Mouse (Mus musculus) C2C12 (cell line): Measurements from ENCODE around the gene Uba52. TPM values are rescaled to one million over a fixed set of nuclear protein-coding genes. Genes with fewer than 3 reads are reported as not detected.

Experiments used
- H3K27me3 ChIP-seq: one replicate; pipeline ENCODE4 v1.6.1; 2011; ENCODE audit not compliant: control insufficient read depth, insufficient read depth, insufficient read length
- H3K36me3 ChIP-seq: one replicate; pipeline ENCODE4 v1.6.1; 2011; ENCODE audit not compliant: control insufficient read depth, insufficient read depth
- H3K4me3 ChIP-seq: one replicate; pipeline ENCODE4 v1.5.1; 2011; ENCODE audit warnings: mild to moderate bottlenecking, control low read depth; ENCODE audit not compliant: poor library complexity, insufficient read depth, severe bottlenecking
- H3K79me2 ChIP-seq: one replicate; pipeline ENCODE4 v1.6.1; 2011; ENCODE audit not compliant: control insufficient read depth, insufficient read depth
- H3K79me3 ChIP-seq: one replicate; pipeline ENCODE4 v1.6.1; 2011; ENCODE audit warnings: low read depth, control low read depth
- H3ac ChIP-seq: one replicate; pipeline ENCODE3; 2011; ENCODE audit warnings: low read depth; ENCODE audit not compliant: control insufficient read depth, insufficient read length
- CEBPB ChIP-seq: IDR thresholded peaks from one replicate; pipeline ENCODE4 v1.6.1; 2011; ENCODE audit warnings: low read depth, mild to moderate bottlenecking, control low read depth, moderate library complexity
- CTCF ChIP-seq: IDR thresholded peaks from one replicate; pipeline ENCODE4 v1.5.1; 2011; ENCODE audit not compliant: control insufficient read depth, insufficient read depth, insufficient read length
- FOSL1 ChIP-seq: IDR thresholded peaks from one replicate; pipeline ENCODE4 v1.8.0; 2011; ENCODE audit warnings: mild to moderate bottlenecking, low read length; ENCODE audit not compliant: poor library complexity, insufficient read depth, severe bottlenecking
- MAX ChIP-seq: IDR thresholded peaks from one replicate; pipeline ENCODE4 v1.6.1; 2011; ENCODE audit warnings: mild to moderate bottlenecking, control low read depth
- MYOD1 ChIP-seq: IDR thresholded peaks from one replicate; pipeline ENCODE4 v1.6.1; 2011; ENCODE audit warnings: low read depth; ENCODE audit not compliant: control insufficient read depth, insufficient read length
- MYOG ChIP-seq: IDR thresholded peaks from one replicate; pipeline ENCODE4 v1.6.1; 2011; ENCODE audit not compliant: control insufficient read depth, insufficient read length; ENCODE audit errors: extremely low read depth
- USF1 ChIP-seq: IDR thresholded peaks from one replicate; pipeline ENCODE4 v1.6.1; 2011; ENCODE audit warnings: low read depth, mild to moderate bottlenecking, control low read depth, moderate library complexity
- polyA plus RNA-seq: library from polyadenylated mRNA; unstranded; fragments of >200 nt; fragmentation: generic; extraction: Trizol; gene quantifications from one replicate; pipeline ENCODE4 v1.2.1, GENCODE M21; 2012; ENCODE audit warnings: missing spikeins

Gene Uba52
- polyA plus RNA-seq, 1 experiment, result 1,556 TPM

- Histone ChIP-seq H3K27me3 (no peaks in the 10 kb centered on the region), H3K36me3 (peaks cover 9% of the 10 kb centered on the region), H3K4me3 (peak within 1 kb of the TSS; percentile 92), H3K79me3 (peaks cover 46% of the 10 kb centered on the region), H3K79me2 (peaks cover 50% of the 10 kb centered on the region), H3ac (peak within 1 kb of the TSS; percentile 99)
- TF ChIP-seq MYOD1, result no peak
- TF ChIP-seq USF1, result no peak
- no peak for TF ChIP-seq CTCF
- no peak for TF ChIP-seq FOSL1
- no peak for TF ChIP-seq MAX
- no peak for TF ChIP-seq CEBPB
- no peak for TF ChIP-seq MYOG
Observed at GRCm38 (mm10) chr8:70476333-70477268, 34.0 kb downstream of the Uba52 start, which contains the start of gene Klhl26. Gene Klhl26 (minus strand): TSS chr8:70476968.

GRCm38 (mm10) chr8:70471856-70472255 is 38.7 kb downstream of the Uba52 start:
- Histone ChIP-seq H3K79me2 (peaks cover 98% of the 10 kb centered on the region), H3K4me3 (no peak overlapping the region), H3K27me3 (no peaks in the 10 kb centered on the region), H3K36me3 (peaks cover 17% of the 10 kb centered on the region), H3K79me3 (peaks cover 81% of the 10 kb centered on the region), H3ac (no peak overlapping the region)
- TF ChIP-seq MYOD1 (no peak), MYOG (no peak), CTCF (no peak), USF1 (no peak), CEBPB (no peak)

- H3K79me3 ChIP-seq, result peaks cover 70% of the 10 kb centered on the region
- peaks cover 96% of the 10 kb centered on the region for H3K79me2 ChIP-seq
- TF ChIP-seq CEBPB, result no peak
- no peak for TF ChIP-seq CTCF
- TF ChIP-seq USF1, result no peak
- TF ChIP-seq MYOD1, result no peak
- no peak for TF ChIP-seq MAX
- H3ac ChIP-seq, result no peak overlapping the region
- H3K27me3 ChIP-seq, result no peaks in the 10 kb centered on the region
- H3K4me3 ChIP-seq, result no peak overlapping the region
- H3K36me3 ChIP-seq, result peaks cover 22% of the 10 kb centered on the region
Observed at GRCm38 (mm10) chr8:70469938-70470337, 40.7 kb downstream of the Uba52 start.

GRCm38 (mm10) chr8:70469295-70469916 is 41.2 kb downstream of the Uba52 start:
- Histone ChIP-seq H3K27me3 (no peaks in the 10 kb centered on the region), H3ac (no peak overlapping the region), H3K79me2 (peaks cover 96% of the 10 kb centered on the region), H3K4me3 (no peak overlapping the region), H3K36me3 (peaks cover 21% of the 10 kb centered on the region), H3K79me3 (peaks cover 67% of the 10 kb centered on the region)
- TF ChIP-seq CEBPB, result no peak
- no peak for TF ChIP-seq MAX
- TF ChIP-seq USF1, result peak; percentile 17

GRCm38 (mm10) chr8:70468733-70469132 is 41.9 kb downstream of the Uba52 start:
- no peak overlapping the region for H3K4me3 ChIP-seq
- peaks cover 66% of the 10 kb centered on the region for H3K79me3 ChIP-seq
- H3ac ChIP-seq, result no peak overlapping the region
- H3K27me3 ChIP-seq, result no peaks in the 10 kb centered on the region
- H3K79me2 ChIP-seq, result peaks cover 97% of the 10 kb centered on the region
- peaks cover 24% of the 10 kb centered on the region for H3K36me3 ChIP-seq
- TF ChIP-seq USF1 (no peak), FOSL1 (no peak), CTCF (no peak)

GRCm38 (mm10) chr8:70467907-70468306 is 42.7 kb downstream of the Uba52 start:
- peaks cover 58% of the 10 kb centered on the region for H3K79me3 ChIP-seq
- no peak overlapping the region for H3K4me3 ChIP-seq
- H3K36me3 ChIP-seq, result peaks cover 25% of the 10 kb centered on the region
- H3K27me3 ChIP-seq, result no peaks in the 10 kb centered on the region
- peaks cover 97% of the 10 kb centered on the region for H3K79me2 ChIP-seq
- no peak for TF ChIP-seq FOSL1
- TF ChIP-seq MYOG, result no peak
- no peak for TF ChIP-seq USF1
- no peak for TF ChIP-seq CEBPB
- TF ChIP-seq MAX, result no peak
- no peak for TF ChIP-seq MYOD1
- TF ChIP-seq CTCF, result no peak
- H3ac ChIP-seq, result no peak overlapping the region
